Comparison of ENCODE assay signal across 8 mouse cellular contexts in the genomic region with DNA sequence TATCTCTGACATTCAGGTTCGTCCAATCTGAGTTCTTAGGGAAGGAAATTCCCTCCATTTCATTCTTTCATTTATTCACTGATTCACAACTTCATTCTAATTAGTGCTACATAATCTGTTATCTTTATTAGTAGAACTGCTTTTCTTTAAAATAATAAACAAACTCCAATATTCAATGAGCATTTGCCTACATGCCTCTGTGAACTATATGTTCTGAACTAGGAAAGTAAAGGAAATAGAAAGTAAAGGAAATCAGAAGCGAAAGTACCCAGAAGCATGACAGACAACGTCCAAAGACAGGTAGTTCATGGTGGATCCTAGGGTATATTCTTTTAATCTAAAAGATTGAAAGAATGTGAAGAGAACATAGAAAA. TPM values are rescaled to one million over a fixed set of nuclear protein-coding genes. Genes with fewer than 3 reads are reported as not detected.
DNase-seq lines count a peak whose midpoint lies in the region; ATAC-seq lines count a peak whose summit lies in the region.

No protein-coding gene starts in this region.

- 65% methylated on average over 3 of the region's 3 CpGs for WGBS in heart, embryonic 13.5 days
- 66% methylated on average over 3 of the region's 3 CpGs for WGBS in hindbrain, embryonic 14.5 days
- 64% methylated on average over 3 of the region's 3 CpGs for WGBS in midbrain, embryonic 10.5 days

- no peaks in the 10 kb centered on the region for H3K27me3 ChIP-seq in heart, embryonic 13.5 days (replicated peaks)
- no peaks in the 10 kb centered on the region for H3K27me3 ChIP-seq in hindbrain, embryonic 14.5 days (ENCODE audit: control insufficient read depth, insufficient read depth, low read length)
- H3K27me3 ChIP-seq in midbrain, embryonic 10.5 days (ENCODE audit: low read depth, poor library complexity, severe bottlenecking): no peaks in the 10 kb centered on the region

- H3K4me2 ChIP-seq in heart, embryonic 13.5 days: peak overlapping the region; percentile 81
- H3K4me2 ChIP-seq in hindbrain, embryonic 14.5 days (replicated peaks): peak overlapping the region; percentile 72

- H3K27ac ChIP-seq in heart, embryonic 13.5 days (replicated peaks): no peak overlapping the region; the same call in 1 of the 2 replicates
- peak overlapping the region; percentile 81 for H3K27ac ChIP-seq in hindbrain, embryonic 14.5 days
- peak overlapping the region; percentile 94 for H3K27ac ChIP-seq in midbrain, embryonic 10.5 days (replicated peaks)

- H3K9ac ChIP-seq in heart, embryonic 13.5 days: no peak overlapping the region; the same call in 1 of the 2 replicates
- H3K9ac ChIP-seq in hindbrain, embryonic 14.5 days: peak overlapping the region; percentile 76

- ATAC-seq in heart, embryonic 13.5 days (ENCODE audit: extremely low read depth, insufficient number of reproducible peaks, low FRiP score, low TSS enrichment): no peak
- no peak; the same call in 1 of the 2 replicates for ATAC-seq in hindbrain, embryonic 14.5 days (ENCODE audit: low FRiP score)
- no peak for ATAC-seq in granulocyte monocyte progenitor cell, adult 5-6 weeks (replicated peaks; ENCODE audit: poor library complexity, severe bottlenecking)

- DNase-seq in heart, adult 11 months: no peak
- peak; percentile 23 for DNase-seq in MN1 (ENCODE audit: low spot score)
- no peak for DNase-seq in hindbrain, embryonic 14.5 days (ENCODE audit: low spot score)
- DNase-seq in midbrain, embryonic 10.5 days (ENCODE audit: low spot score): no peak
- DNase-seq in right cerebral cortex, postnatal 14 days: no peak
- no peak for DNase-seq in cerebellum, adult 18-20 months

- H3K9me3 ChIP-seq in heart, embryonic 13.5 days: no peaks in the 10 kb centered on the region
- no peaks in the 10 kb centered on the region for H3K9me3 ChIP-seq in hindbrain, embryonic 14.5 days (ENCODE audit: control insufficient read depth, low read length)
- no peaks in the 10 kb centered on the region for H3K9me3 ChIP-seq in midbrain, embryonic 10.5 days (replicated peaks)

- H3K4me3 ChIP-seq in heart, embryonic 13.5 days: peak overlapping the region; percentile 76
- peak overlapping the region; percentile 68; the same call in 1 of the 2 replicates for H3K4me3 ChIP-seq in hindbrain, embryonic 14.5 days (replicated peaks; ENCODE audit: low read length)
- H3K4me3 ChIP-seq in midbrain, embryonic 10.5 days: peak overlapping the region; percentile 87

- H3K4me1 ChIP-seq in heart, embryonic 13.5 days: peaks cover 9% of the 10 kb centered on the region
- peaks cover 12% of the 10 kb centered on the region for H3K4me1 ChIP-seq in hindbrain, embryonic 14.5 days (replicated peaks; ENCODE audit: control insufficient read depth, insufficient read depth, low read length)
- H3K4me1 ChIP-seq in midbrain, embryonic 10.5 days: peaks cover 12% of the 10 kb centered on the region

- H3K36me3 ChIP-seq in heart, embryonic 13.5 days: peaks cover 32% of the 10 kb centered on the region
- H3K36me3 ChIP-seq in hindbrain, embryonic 14.5 days (replicated peaks; ENCODE audit: control insufficient read depth, insufficient read depth): peaks cover 32% of the 10 kb centered on the region
- peaks cover 34% of the 10 kb centered on the region for H3K36me3 ChIP-seq in midbrain, embryonic 10.5 days

RNA-seq across cellular contexts. Expression of a gene that starts 0.4 kb away (rescaled TPM):
- 52.1 and 57.1 TPM in 2 replicates for polyA plus RNA-seq in heart, embryonic 13.5 days (2015; fragmentation: Nextera tagmentation; extraction: Ambion mirVana)
- polyA plus RNA-seq in hindbrain, embryonic 14.5 days (2014; fragmentation: Nextera tagmentation; extraction: Ambion mirVana): 66.6 and 67.0 TPM in 2 replicates
- 152 and 161 TPM in 2 replicates for polyA plus RNA-seq in midbrain, embryonic 10.5 days (2016; fragmentation: Nextera tagmentation; extraction: Ambion mirVana)
- total RNA-seq in granulocyte monocyte progenitor cell, adult 5-6 weeks (2014; fragmentation: Nextera tagmentation): 106 and 121 TPM in 2 replicates
- total RNA-seq in granulocyte monocyte progenitor cell, adult 5-6 weeks (2017): 53.2 and 56.5 TPM in 2 replicates

RNA-seq across cellular contexts. Expression of a gene that starts 45.6 kb away (rescaled TPM):
- not detected in 2 replicates for polyA plus RNA-seq in heart, embryonic 13.5 days (2015; fragmentation: Nextera tagmentation; extraction: Ambion mirVana)
- polyA plus RNA-seq in hindbrain, embryonic 14.5 days (2014; fragmentation: Nextera tagmentation; extraction: Ambion mirVana): 0.07 TPM in 1 of 2 replicates, not detected in the other
- polyA plus RNA-seq in midbrain, embryonic 10.5 days (2016; fragmentation: Nextera tagmentation; extraction: Ambion mirVana): 0.16 and 0.20 TPM in 2 replicates
- 0.99 TPM in 1 of 2 replicates, not detected in the other for total RNA-seq in granulocyte monocyte progenitor cell, adult 5-6 weeks (2014; fragmentation: Nextera tagmentation)
- total RNA-seq in granulocyte monocyte progenitor cell, adult 5-6 weeks (2017): not detected in 2 replicates
